11 mouse cellular contexts compared by ENCODE assay signal in the genomic region with DNA sequence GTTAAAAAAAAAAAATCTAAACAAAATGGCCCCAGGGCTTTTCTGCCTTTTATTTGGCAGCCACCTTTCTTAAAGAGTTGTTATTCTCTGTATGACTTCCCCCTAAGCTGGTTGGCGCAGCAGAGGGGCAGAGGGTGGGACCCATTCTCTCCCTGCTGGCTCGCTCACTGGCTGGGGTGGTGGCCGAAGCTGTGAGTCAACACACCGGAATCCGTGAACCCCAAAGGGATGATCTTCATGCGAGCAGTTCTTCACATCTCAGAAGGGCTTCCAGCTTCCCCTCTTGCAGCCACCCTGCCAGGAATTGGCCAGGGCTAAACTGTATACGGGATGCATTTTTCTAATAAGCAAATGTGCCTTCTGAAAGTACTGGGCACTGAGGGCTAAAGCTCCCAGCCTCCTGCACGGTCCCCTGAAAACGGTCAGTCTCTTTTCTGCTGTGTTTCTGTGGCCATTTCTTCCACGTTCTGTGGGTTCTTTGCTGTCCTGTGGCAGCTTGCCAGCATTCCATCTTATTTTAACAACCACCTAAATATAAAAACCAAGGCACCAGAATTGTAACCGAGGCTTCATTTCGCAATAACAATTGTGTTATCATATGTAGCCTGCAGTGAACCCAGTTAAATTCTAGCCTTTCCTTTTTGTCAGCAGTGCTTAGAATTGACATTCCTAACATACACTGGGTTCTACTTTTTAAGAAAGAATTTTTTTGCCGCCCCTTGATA. TPM values are rescaled to one million over a fixed set of nuclear protein-coding genes. Genes with fewer than 3 reads are reported as not detected.
A peak's percentile ranks its signal among the peaks of the same experiment; 100 is the strongest.
DNase-seq lines count a peak whose midpoint lies in the region; ATAC-seq lines count a peak whose summit lies in the region.
"Had no signal": no experiment of that assay in that cellular context is flagged by ENCODE, and none has a peak within 500 bp of the region (broad histone marks: within the 10 kb centered on the region; RNA-seq: fewer than 3 reads in every experiment).

No protein-coding gene starts in this region.

- no peak overlapping the region for H3K4me3 ChIP-seq in lung, embryonic 15.5 days
- H3K4me3 ChIP-seq in heart, embryonic 10.5 days, result no peak overlapping the region
- H3K4me3 ChIP-seq: forebrain, embryonic 15.5 days; midbrain, embryonic 10.5 days had no signal

- H3K4me2 ChIP-seq in lung, embryonic 15.5 days, result peak overlapping the region; percentile 9; the same call in 1 of the 2 replicates
- H3K4me2 ChIP-seq: forebrain, embryonic 15.5 days had no signal

- no peak overlapping the region for H3K9ac ChIP-seq in lung, embryonic 15.5 days
- H3K9ac ChIP-seq: forebrain, embryonic 15.5 days had no signal

- H3K36me3 ChIP-seq in lung, embryonic 15.5 days, result no peaks in the 10 kb centered on the region
- no peaks in the 10 kb centered on the region; the same call in 1 of the 2 replicates for H3K36me3 ChIP-seq in heart, embryonic 10.5 days
- H3K36me3 ChIP-seq: forebrain, embryonic 15.5 days; midbrain, embryonic 10.5 days had no signal

- H3K27ac ChIP-seq in lung, embryonic 15.5 days, result no peak overlapping the region
- H3K27ac ChIP-seq in heart, embryonic 10.5 days, result 0 out of 2 replicates have a peak overlapping the region, but pooled peaks have one; percentile 36
- H3K27ac ChIP-seq: forebrain, embryonic 15.5 days; midbrain, embryonic 10.5 days had no signal

- no peaks in the 10 kb centered on the region for H3K9me3 ChIP-seq in lung, embryonic 15.5 days
- no peaks in the 10 kb centered on the region for H3K9me3 ChIP-seq in heart, embryonic 10.5 days
- H3K9me3 ChIP-seq: forebrain, embryonic 15.5 days; midbrain, embryonic 10.5 days had no signal

- no peaks in the 10 kb centered on the region for H3K27me3 ChIP-seq in lung, embryonic 15.5 days
- no peaks in the 10 kb centered on the region for H3K27me3 ChIP-seq in heart, embryonic 10.5 days (ENCODE audit: insufficient read depth, poor library complexity, severe bottlenecking)
- H3K27me3 ChIP-seq: forebrain, embryonic 15.5 days had no signal

- WGBS in lung, embryonic 15.5 days, result 38% methylated on average over 13 of the region's 13 CpGs
- 61% methylated on average over 13 of the region's 13 CpGs for WGBS in heart, embryonic 10.5 days

- peaks cover 41% of the 10 kb centered on the region for H3K4me1 ChIP-seq in lung, embryonic 15.5 days
- H3K4me1 ChIP-seq in heart, embryonic 10.5 days, result peaks cover 38% of the 10 kb centered on the region
- H3K4me1 ChIP-seq: forebrain, embryonic 15.5 days; midbrain, embryonic 10.5 days had no signal

- no peak for DNase-seq in lung, postnatal 25 days (ENCODE audit: low spot score)
- peak; percentile 23 for DNase-seq in ZHBTc4 (ENCODE audit: low read depth, low spot score)
- no peak for DNase-seq in heart, embryonic 10.5 days (ENCODE audit: low spot score)
- peak; percentile 35 for DNase-seq in lung, postnatal 14 days
- no peak for DNase-seq in spleen, postnatal 36 days (ENCODE audit: low spot score in 2 of 2)
- DNase-seq in left cerebral cortex, adult 8-10 months (ENCODE audit: low spot score in 2 of 2), result no peak
- DNase-seq: liver had no signal

- 0 out of 2 replicates have a peak, but pooled peaks have one; percentile 36 for ATAC-seq in lung, embryonic 15.5 days (ENCODE audit: borderline replicate concordance, extremely low read depth, low FRiP score, low TSS enrichment)
- no peak for ATAC-seq in monocyte, adult 5-6 weeks (replicated peaks; ENCODE audit: insufficient number of reproducible peaks, low FRiP score, low TSS enrichment, poor library complexity, severe bottlenecking)
- ATAC-seq: forebrain, embryonic 15.5 days had no signal

RNA-seq across cellular contexts. Expression of a gene that starts 22.3 kb away (rescaled TPM):
- 79.3 and 82.4 TPM in 2 replicates for polyA plus RNA-seq in lung, embryonic 15.5 days (2015; fragmentation: Nextera tagmentation; extraction: Ambion mirVana)
- polyA plus RNA-seq in heart, embryonic 10.5 days (2016; fragmentation: Nextera tagmentation; extraction: Ambion mirVana), result 50.8 and 65.4 TPM in 2 replicates
- 10 to 100 TPM; 22.4 to 26.7 (median 24.0) TPM for total RNA-seq in left cerebral cortex, adult 8-10 months (2022)
- total RNA-seq in monocyte, adult 5-6 weeks (2017), result 0.29 to 1.8 TPM (median 0.43 TPM) in 3 replicates

RNA-seq across cellular contexts. Expression of a gene that starts 46.5 kb away (rescaled TPM):
- polyA plus RNA-seq in lung, embryonic 15.5 days (2015; fragmentation: Nextera tagmentation; extraction: Ambion mirVana), result 39.4 and 46.1 TPM in 2 replicates
- polyA plus RNA-seq in heart, embryonic 10.5 days (2016; fragmentation: Nextera tagmentation; extraction: Ambion mirVana), result 45.0 and 57.7 TPM in 2 replicates
- total RNA-seq in left cerebral cortex, adult 8-10 months (2022), result 10 to 100 TPM; 38.0 to 41.8 (median 39.5) TPM
- 31.6 to 42.1 TPM (median 34.8 TPM) in 3 replicates for total RNA-seq in monocyte, adult 5-6 weeks (2017)

Comparison
In these comparisons a context has a peak if more than half of its experiments do, and no peak if none do; other contexts are left out.
1. DNase-seq: peak in ZHBTc4 (single experiment) and lung, postnatal 14 days (single experiment); none in lung, postnatal 25 days (single experiment), heart, embryonic 10.5 days (single experiment), spleen, postnatal 36 days (0 of 2) and left cerebral cortex, adult 8-10 months (0 of 2).